Mouse (Mus musculus): ENCODE results near the gene Aamp. TPM values are rescaled to one million over a fixed set of nuclear protein-coding genes. Genes with fewer than 3 reads are reported as not detected.

Aamp gene
- polyA plus RNA-seq, 2 experiments, result 181 to 228 TPM

DNA sequence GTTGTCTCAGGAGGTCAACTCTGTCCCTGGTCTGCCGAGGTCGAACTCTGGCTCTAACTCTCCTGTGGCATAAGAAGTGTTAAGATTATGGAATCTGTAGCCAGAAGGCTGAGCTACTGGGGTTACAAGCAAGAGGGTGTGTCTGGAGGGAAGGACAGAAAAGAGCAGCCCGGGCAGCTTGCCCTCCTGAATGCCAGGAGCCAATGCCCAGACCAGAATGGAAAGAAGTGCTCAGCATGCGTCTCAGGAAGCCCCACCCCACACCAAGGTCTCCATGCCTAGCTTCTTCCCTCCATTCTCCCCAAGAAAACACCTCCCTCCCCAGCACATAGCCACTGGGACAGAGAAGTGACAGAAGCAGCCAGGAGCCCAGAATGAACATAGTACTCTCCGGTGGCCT, 14.5 kb upstream of the Aamp start:
- DNase-seq (ENCODE audit: low spot score), result no peak
- Histone ChIP-seq H3K9ac (ENCODE audit: low read depth, low read length, severe bottlenecking) (no peak overlapping the region), H3K4me1 (ENCODE audit: control insufficient read depth, insufficient read depth, low read length) (peaks cover 32% of the 10 kb centered on the region)

DNA sequence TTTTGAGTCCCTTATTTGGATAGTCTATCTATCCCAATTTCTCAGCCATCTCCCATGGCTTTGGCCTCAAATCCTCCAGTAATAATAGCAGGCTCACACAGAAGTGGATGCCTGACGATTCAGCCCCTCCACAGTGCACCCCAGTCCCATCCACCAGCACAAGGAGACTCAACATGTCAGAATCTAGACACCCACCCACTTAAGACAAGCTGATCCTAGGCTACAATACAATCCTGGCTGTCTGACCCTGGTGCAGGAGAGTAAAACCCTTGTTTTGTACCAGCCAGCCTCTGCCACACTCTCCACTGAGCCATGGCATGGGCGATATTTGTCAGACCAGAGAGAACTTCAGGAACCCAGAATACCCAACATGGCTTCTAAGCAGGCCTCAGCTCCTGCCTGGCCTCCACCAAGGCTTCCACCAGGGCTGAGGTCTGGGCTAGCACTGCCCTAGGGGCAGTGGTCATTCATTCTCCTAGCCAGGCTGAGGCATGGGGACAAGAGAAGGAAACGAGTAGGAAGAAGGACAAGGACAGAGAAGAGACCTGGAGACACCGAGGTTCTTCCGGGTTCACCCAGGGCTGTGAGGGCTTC, 13.7 kb upstream of the Aamp start:
- DNase-seq (ENCODE audit: low spot score) (no peak), ATAC-seq (ENCODE audit: low FRiP score, low read depth) (no peak)
- WGBS, result 85% methylated on average over 5 of the region's 5 CpGs
- H3K4me2 ChIP-seq (replicated peaks; ENCODE audit: low read depth, low read length, severe bottlenecking), result no peak overlapping the region
- no peak overlapping the region for H3K4me3 ChIP-seq (replicated peaks; ENCODE audit: low read length)
- H3K9me3 ChIP-seq (ENCODE audit: control insufficient read depth, low read length), result no peaks in the 10 kb centered on the region
- H3K4me1 ChIP-seq (ENCODE audit: control insufficient read depth, insufficient read depth, low read length), result peaks cover 32% of the 10 kb centered on the region
- TF ChIP-seq POLR2A (IDR thresholded peaks at IDR 0.05; ENCODE audit: borderline replicate concordance, extremely low read depth, insufficient read depth, insufficient read length), result no peak
- H3K27me3 ChIP-seq (ENCODE audit: control insufficient read depth, insufficient read depth, low read length), result no peaks in the 10 kb centered on the region
- no peak overlapping the region for H3K27ac ChIP-seq (replicated peaks; ENCODE audit: low read depth, low read length)
- no peak overlapping the region for H3K9ac ChIP-seq (ENCODE audit: low read depth, low read length, severe bottlenecking)
- peaks cover 14% of the 10 kb centered on the region for H3K36me3 ChIP-seq (ENCODE audit: control insufficient read depth, insufficient read depth, low read length)

More for the DNA sequence above, 14.5 kb upstream of the Aamp start:
- Histone ChIP-seq H3K4me3 (replicated peaks; ENCODE audit: low read length) (no peak overlapping the region), H3K27me3 (ENCODE audit: control insufficient read depth, insufficient read depth, low read length) (no peaks in the 10 kb centered on the region), H3K4me2 (replicated peaks; ENCODE audit: low read depth, low read length, severe bottlenecking) (no peak overlapping the region), H3K9me3 (ENCODE audit: control insufficient read depth, low read length) (no peaks in the 10 kb centered on the region), H3K36me3 (ENCODE audit: control insufficient read depth, insufficient read depth, low read length) (peaks cover 7% of the 10 kb centered on the region), H3K27ac (replicated peaks; ENCODE audit: low read depth, low read length) (no peak overlapping the region)
- TF ChIP-seq POLR2A (IDR thresholded peaks at IDR 0.05; ENCODE audit: borderline replicate concordance, extremely low read depth, insufficient read depth, insufficient read length), result no peak
- WGBS, result 70% methylated on average over 5 of the region's 5 CpGs
- no peak for ATAC-seq (ENCODE audit: low FRiP score, low read depth)

DNA sequence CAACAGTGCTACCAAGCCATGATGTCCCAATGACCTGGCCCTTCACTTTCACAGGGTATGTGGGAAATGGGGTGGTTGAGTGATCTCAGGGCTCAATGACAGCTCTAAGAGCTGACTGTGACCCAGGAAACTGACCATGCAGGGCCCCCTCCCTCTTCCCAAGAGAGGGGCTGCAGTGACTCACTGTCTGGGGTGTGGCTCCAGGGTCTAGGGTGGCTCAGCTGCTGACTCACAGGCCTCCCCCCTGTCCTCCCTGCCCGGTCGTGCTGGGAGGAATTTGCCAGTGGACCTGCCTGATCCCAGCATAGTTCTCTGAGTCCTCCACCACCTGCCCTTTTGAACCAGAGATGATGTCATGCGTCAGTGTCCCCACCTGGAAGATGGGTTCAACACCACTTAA, 12.7 kb upstream of the Aamp start:
- H3K4me3 ChIP-seq (replicated peaks; ENCODE audit: low read length), result no peak overlapping the region
- no peak for DNase-seq (ENCODE audit: low spot score)
- no peak overlapping the region for H3K9ac ChIP-seq (ENCODE audit: low read depth, low read length, severe bottlenecking)
- no peak overlapping the region; the same call in 1 of the 2 replicates for H3K27ac ChIP-seq (replicated peaks; ENCODE audit: low read depth, low read length)
- H3K36me3 ChIP-seq (ENCODE audit: control insufficient read depth, insufficient read depth, low read length), result peaks cover 24% of the 10 kb centered on the region
- H3K4me2 ChIP-seq (replicated peaks; ENCODE audit: low read depth, low read length, severe bottlenecking), result no peak overlapping the region
- WGBS, result 78% methylated on average over 3 of the region's 3 CpGs
- no peaks in the 10 kb centered on the region for H3K9me3 ChIP-seq (ENCODE audit: control insufficient read depth, low read length)
- no peaks in the 10 kb centered on the region for H3K27me3 ChIP-seq (ENCODE audit: control insufficient read depth, insufficient read depth, low read length)
- TF ChIP-seq POLR2A (IDR thresholded peaks at IDR 0.05; ENCODE audit: borderline replicate concordance, extremely low read depth, insufficient read depth, insufficient read length), result no peak
- peaks cover 26% of the 10 kb centered on the region for H3K4me1 ChIP-seq (ENCODE audit: control insufficient read depth, insufficient read depth, low read length)
- no peak for ATAC-seq (ENCODE audit: low FRiP score, low read depth)

DNA sequence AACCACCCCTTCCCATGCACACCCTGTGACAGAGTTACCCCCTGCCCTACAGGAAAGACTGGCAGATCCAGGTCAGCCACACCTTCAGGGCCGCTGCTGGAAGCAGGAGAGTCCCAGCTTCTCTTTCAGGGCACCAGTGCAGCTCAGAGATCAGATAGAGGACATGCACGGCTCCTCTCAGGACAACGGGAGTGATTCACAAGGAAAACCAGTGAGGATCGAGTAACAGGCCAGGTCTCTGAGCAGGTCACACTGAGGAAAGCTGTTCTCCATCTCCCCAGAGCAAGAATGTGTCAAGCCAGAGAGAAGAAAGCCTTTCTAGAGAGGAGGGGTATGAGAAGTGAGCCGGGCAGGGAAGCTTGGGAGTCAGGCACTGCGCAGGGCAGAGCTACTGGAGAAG, 11.9 kb upstream of the Aamp start:
- Histone ChIP-seq H3K4me2 (replicated peaks; ENCODE audit: low read depth, low read length, severe bottlenecking) (0 out of 2 replicates have a peak overlapping the region, but pooled peaks have one; percentile 39), H3K9ac (ENCODE audit: low read depth, low read length, severe bottlenecking) (peak overlapping the region; percentile 44; the same call in 1 of the 2 replicates), H3K36me3 (ENCODE audit: control insufficient read depth, insufficient read depth, low read length) (peaks cover 26% of the 10 kb centered on the region), H3K27ac (replicated peaks; ENCODE audit: low read depth, low read length) (peak overlapping the region; percentile 90), H3K4me1 (ENCODE audit: control insufficient read depth, insufficient read depth, low read length) (peaks cover 26% of the 10 kb centered on the region), H3K4me3 (replicated peaks; ENCODE audit: low read length) (no peak overlapping the region), H3K27me3 (ENCODE audit: control insufficient read depth, insufficient read depth, low read length) (no peaks in the 10 kb centered on the region), H3K9me3 (ENCODE audit: control insufficient read depth, low read length) (no peaks in the 10 kb centered on the region)
- no peak for TF ChIP-seq POLR2A (IDR thresholded peaks at IDR 0.05; ENCODE audit: borderline replicate concordance, extremely low read depth, insufficient read depth, insufficient read length)
- WGBS, result 40% methylated on average over 6 of the region's 6 CpGs
- DNase-seq (ENCODE audit: low spot score) (no peak), ATAC-seq (ENCODE audit: low FRiP score, low read depth) (no peak)

DNA sequence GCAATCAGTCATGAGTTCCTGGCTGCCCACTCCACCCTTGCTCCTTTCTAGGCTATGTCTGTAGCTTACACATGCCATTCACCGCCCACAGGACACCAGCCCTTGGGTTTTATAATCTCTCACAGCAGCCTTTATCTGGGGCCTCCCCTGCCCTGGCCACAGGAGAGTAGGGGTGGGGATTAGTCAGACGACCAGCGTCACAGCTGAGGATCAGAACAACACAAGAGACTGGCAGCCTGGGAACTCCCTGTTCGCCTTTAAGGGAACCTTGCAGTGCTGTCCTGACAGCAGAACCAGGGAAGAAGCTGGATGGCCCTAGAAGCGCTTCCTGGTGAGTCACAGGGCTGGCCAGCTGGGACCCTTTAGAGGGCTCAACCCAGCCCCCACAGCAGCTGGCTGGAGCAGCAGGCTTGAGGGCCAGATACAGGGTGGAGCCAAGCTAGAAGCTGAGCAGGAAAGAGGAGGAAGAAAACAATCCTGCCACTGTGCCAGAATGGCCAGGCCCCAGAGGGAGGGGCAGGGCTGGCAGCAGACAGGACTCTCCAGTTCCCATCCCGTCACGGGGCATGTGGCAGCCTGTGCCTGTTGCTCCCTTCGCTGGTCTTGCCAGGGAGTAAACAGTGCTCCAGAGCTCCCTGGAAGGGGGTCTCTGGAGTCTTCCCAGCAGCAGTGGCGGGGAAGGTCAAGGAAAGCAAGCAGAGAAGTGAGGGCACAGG, 11.1 kb upstream of the Aamp start:
- WGBS, result 14% methylated on average over 9 of the region's 9 CpGs
- no peak for TF ChIP-seq POLR2A (IDR thresholded peaks at IDR 0.05; ENCODE audit: borderline replicate concordance, extremely low read depth, insufficient read depth, insufficient read length)
- no peaks in the 10 kb centered on the region for H3K27me3 ChIP-seq (ENCODE audit: control insufficient read depth, insufficient read depth, low read length)
- peak overlapping the region; percentile 90 for H3K27ac ChIP-seq (replicated peaks; ENCODE audit: low read depth, low read length)
- H3K9me3 ChIP-seq (ENCODE audit: control insufficient read depth, low read length), result no peaks in the 10 kb centered on the region
- H3K36me3 ChIP-seq (ENCODE audit: control insufficient read depth, insufficient read depth, low read length), result peaks cover 33% of the 10 kb centered on the region
- peak overlapping the region; percentile 39 for H3K4me2 ChIP-seq (replicated peaks; ENCODE audit: low read depth, low read length, severe bottlenecking)
- H3K4me3 ChIP-seq (replicated peaks; ENCODE audit: low read length), result no peak overlapping the region
- H3K4me1 ChIP-seq (ENCODE audit: control insufficient read depth, insufficient read depth, low read length), result peaks cover 26% of the 10 kb centered on the region
- H3K9ac ChIP-seq (ENCODE audit: low read depth, low read length, severe bottlenecking), result peak overlapping the region; percentile 44
- ATAC-seq (ENCODE audit: low FRiP score, low read depth) (peak; percentile 86), DNase-seq (ENCODE audit: low spot score) (peak; percentile 88)

Data from limb, embryonic 14.5 days (tissue).